ENCODE assay signal across 24 mouse cellular contexts in the genomic region with DNA sequence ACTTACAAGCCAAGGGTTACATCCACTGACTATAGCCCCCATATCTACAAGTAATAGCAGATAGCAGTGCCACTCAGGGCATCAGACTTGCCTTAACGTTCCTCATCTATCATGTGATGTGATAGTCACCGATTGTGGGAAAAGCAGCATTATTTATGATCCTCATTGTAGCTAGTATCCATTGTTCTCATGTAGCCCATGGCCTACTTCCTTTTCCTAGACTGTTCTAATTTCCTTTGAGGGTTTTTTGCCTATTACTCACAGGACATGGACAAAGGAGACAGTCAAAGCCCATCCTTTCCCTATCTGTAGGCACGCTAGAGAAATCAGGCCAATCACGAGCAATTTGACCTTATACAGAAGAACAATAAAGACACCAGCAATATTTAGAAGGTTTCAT.
"Had no signal": no experiment of that assay in that cellular context is flagged by ENCODE, and none has a peak within 500 bp of the region (broad histone marks: within the 10 kb centered on the region; RNA-seq: fewer than 3 reads in every experiment).

No protein-coding gene starts in this region.

- H3K4me1 ChIP-seq: hindbrain, embryonic 10.5 days; hindbrain, embryonic 12.5 days; intestine, embryonic 15.5 days had no signal

- ATAC-seq: forebrain, embryonic 16.5 days; hindbrain, embryonic 16.5 days; inflammation-experienced regulatory T-cells, adult 6 months; intestine, embryonic 15.5 days; intestine, postnatal 0 days had no signal

- DNase-seq: gastrocnemius, adult 2 months; gastrocnemius, postnatal 10 days; gastrocnemius, postnatal 25 days; heart, adult 18-20 months; heart, postnatal 10 days; heart, postnatal 4 days; kidney, adult 18-20 months; kidney, adult 9 months; kidney, postnatal 25 days; kidney, postnatal 4 days had no signal

- H3K36me3 ChIP-seq: hindbrain, embryonic 10.5 days; hindbrain, embryonic 12.5 days; intestine, embryonic 15.5 days; kidney, embryonic 15.5 days; limb, embryonic 12.5 days had no signal

- H3K9ac ChIP-seq: hindbrain, embryonic 12.5 days; hindbrain, embryonic 14.5 days; intestine, embryonic 15.5 days; kidney, embryonic 15.5 days; limb, embryonic 12.5 days had no signal

- H3K27me3 ChIP-seq: hindbrain, embryonic 12.5 days; intestine, embryonic 15.5 days; kidney, embryonic 15.5 days; limb, embryonic 12.5 days had no signal

- H3K4me2 ChIP-seq: heart, embryonic 11.5 days; hindbrain, embryonic 12.5 days; hindbrain, embryonic 14.5 days; intestine, embryonic 15.5 days; kidney, embryonic 15.5 days; limb, embryonic 12.5 days had no signal

- H3K4me3 ChIP-seq: gastrocnemius, adult 2 months; hindbrain, embryonic 10.5 days; hindbrain, embryonic 12.5 days; intestine, embryonic 15.5 days; kidney, embryonic 15.5 days; layer of hippocampus, adult 2 months; left cerebral cortex, adult 2 months; limb, embryonic 10.5 days; limb, embryonic 12.5 days had no signal

- H3K27ac ChIP-seq: gastrocnemius, adult 2 months; hindbrain, embryonic 10.5 days; hindbrain, embryonic 12.5 days; hindbrain, embryonic 14.5 days; intestine, embryonic 15.5 days; layer of hippocampus, adult 2 months; left cerebral cortex, adult 2 months; limb, embryonic 10.5 days; limb, embryonic 12.5 days had no signal

- H3K9me3 ChIP-seq: hindbrain, embryonic 10.5 days; hindbrain, embryonic 12.5 days; intestine, embryonic 15.5 days; kidney, embryonic 15.5 days; limb, embryonic 10.5 days; limb, embryonic 12.5 days had no signal
